Mouse (Mus musculus): ENCODE data around the gene Olfr904. TPM values are rescaled to one million over a fixed set of nuclear protein-coding genes. Genes with fewer than 3 reads are reported as not detected.

The Olfr904 gene
- not detected in 2 replicates for total RNA-seq (2021)
- long read RNA-seq, experiment 1: 0 reads
- long read RNA-seq, experiment 2: 0 reads

DNA sequence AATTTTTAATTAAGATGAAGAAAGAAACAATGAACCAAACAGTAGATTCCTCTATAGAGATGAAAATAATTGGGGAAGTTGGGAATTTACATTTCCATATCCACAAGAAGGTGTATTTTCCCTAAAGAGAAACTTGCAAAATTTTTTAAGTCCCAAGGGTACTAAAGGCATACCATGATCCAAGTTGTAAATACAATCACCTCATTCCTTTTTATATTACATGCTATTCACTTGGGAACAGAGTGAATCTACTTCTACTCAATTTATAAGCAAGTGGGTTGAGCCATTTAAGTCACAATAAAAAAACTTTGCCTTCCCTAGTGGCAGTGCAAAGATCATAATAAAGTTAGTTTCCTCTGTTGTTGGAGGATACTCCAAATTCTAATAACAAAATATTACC lies at the start of gene Olfr904:
Gene Olfr904 (plus strand): TSS at position 301 of the 400 bp plus-strand sequence.
- no peak for DNase-seq

DNA sequence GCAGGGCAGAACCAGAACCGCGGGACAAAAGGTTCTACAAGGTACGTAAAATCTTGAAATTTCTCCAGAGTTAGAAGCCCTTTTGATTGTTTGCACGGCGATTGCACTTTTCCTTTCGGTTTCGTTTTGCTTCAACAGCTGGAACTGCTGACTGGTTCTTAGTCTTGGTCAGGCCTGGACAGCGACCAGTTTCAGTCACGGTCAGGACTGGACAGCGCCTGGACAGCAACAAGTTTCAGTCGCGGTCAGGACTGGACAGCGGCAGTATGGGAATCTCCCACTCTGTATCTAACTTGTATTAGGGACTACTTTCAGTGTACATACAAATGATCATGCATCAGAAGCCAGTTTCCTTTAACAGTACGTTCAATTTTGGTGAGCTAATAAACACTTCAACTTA lies 49.4 kb upstream of the Olfr904 start:
- peak; percentile 7 for DNase-seq

DNA sequence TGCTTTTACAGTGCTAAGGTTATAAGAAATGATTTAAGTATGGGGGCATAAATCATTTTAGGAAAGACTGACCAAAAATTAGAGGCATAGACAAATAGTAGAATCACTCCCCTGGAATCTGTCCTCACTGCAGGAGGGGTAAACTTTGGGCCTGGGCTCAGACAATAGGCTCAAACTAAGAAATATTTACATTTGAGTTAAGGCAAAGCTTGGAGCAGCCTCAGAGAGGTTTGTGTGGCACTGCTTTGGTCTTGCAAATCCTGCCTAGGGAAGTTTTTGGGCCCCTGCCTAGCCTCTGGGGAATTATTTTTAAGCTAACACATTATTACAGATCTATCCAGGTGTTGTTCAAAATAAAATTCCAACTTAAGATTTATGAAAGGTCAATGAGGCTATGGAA lies 39.1 kb upstream of the Olfr904 start:
- DNase-seq: no peak

DNA sequence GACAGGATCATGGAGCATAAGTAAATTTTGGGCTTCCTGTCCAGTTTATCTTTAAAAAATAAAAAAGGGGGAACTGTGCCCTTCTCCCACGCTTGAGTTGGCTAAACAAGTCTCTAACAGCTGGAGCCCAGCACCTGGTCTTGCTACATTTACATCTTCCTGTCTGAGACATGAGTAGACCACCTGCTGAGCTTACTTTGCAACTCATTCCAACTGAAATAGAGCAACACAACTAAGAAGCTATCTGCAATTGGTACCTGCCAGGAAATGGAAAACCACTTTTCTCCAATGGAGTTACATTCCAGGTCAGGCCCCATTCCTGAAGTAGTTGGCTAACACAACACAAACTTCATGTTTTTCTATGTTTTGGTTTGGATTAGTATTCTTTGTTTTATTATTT lies 35.9 kb upstream of the Olfr904 start:
- DNase-seq: no peak

DNA sequence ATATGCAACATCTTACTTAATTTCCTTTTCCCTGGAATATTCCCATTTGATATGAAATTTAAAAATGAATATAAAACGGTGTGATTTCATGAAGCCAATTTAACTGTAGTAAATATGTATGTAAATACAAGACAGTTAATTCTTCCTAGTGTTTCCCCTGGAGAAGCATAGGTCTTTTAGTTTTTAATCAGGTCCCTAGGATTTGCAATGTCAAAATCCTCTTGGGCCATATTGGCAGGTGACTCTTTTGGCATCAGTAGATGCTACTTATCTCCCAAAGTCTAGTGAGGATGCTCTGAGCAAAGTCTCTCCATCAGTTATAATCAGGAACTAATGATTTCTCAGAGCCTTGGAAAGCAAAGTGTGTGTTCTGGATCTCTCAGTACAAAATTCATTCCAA lies 33.8 kb upstream of the Olfr904 start, which contains the start of gene Olfr901:
Gene Olfr901 (plus strand): TSS at position 301 of the 400 bp plus-strand sequence.
- DNase-seq: no peak

DNA sequence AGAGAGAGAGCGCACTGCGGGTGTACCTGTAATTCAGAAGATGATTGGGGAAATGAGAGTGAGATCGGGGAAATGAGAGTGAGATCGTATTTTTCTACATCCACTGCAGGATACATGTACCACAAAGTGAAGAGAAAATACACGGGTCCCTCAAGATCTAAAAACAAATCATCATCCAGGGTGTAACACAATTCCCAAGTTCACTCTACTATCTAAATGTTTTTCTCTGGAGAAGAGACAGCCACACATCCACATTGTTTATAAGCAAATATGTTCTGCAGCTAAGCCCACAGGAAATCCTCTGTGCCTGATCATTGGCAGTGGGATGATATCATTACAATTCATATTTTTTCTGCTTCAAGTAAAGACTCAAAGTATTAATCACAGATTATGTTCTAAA lies 15.6 kb upstream of the Olfr904 start, which contains the start of gene Olfr902:
Gene Olfr902 (plus strand): TSS at position 301 of the 400 bp plus-strand sequence.
- no peak for DNase-seq

DNA sequence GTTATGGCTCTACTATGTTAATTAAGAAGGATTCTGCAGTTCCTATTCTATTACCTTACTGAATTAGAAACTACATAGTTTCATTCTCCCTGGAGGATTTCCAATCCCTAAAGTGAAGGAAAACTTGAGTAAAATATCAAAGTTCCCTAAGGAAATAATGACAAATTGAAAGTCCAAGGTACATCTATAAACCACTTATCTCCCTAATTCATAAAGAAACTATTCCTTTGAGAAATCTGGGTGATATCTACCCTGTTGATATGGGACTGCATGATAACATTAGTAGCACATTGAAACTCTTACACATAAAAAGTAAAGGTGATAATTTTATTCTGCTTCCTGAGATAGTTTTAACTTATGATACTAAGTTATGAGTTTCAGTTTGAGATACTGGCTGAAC lies 7.9 kb downstream of the Olfr904 start, which contains the start of gene Olfr905:
Gene Olfr905 (plus strand): TSS at position 301 of the 400 bp plus-strand sequence.
- no peak for DNase-seq

DNA sequence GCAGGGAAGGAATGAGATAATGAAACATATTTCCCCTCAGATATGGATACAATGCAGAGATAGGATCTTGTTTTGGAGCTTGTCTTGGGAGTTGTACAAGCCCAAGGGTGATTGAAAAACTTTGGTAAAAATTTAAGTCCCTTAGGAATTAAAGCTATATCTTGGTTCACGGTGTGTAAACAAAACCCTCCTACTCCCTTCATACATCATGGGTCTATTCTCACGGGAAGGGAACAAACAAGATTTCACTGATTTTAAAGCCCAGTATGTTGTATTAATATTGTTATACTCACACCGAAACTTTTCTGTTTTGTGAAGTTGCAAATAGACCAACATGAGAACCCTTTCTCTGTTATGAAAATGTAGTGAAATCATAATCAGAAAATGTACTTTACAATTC lies 23.8 kb downstream of the Olfr904 start, which contains the start of gene Olfr906:
Gene Olfr906 (plus strand): TSS at position 301 of the 400 bp plus-strand sequence.
- no peak for DNase-seq

DNA sequence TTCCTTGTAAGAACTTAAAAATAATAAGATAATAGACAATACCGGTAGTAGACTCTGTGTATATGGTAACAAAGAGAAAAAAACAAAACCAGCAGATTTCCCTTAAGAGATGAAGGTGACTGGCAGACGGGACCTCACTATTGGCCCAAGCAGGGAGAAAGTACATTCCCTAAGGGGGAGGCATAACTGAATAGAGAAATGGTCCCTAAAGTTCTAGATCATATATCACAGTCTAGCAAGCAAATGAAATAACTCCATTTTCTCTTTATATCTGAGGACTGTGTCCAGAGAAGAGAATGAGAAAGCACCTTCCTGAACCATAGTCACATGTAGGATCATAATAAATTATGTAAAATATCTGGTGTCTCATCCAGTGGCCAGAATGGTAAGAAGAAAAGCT lies 32.6 kb downstream of the Olfr904 start, which contains the start of gene Olfr907:
Gene Olfr907 (plus strand): TSS at position 301 of the 400 bp plus-strand sequence.
- no peak for DNase-seq

DNA sequence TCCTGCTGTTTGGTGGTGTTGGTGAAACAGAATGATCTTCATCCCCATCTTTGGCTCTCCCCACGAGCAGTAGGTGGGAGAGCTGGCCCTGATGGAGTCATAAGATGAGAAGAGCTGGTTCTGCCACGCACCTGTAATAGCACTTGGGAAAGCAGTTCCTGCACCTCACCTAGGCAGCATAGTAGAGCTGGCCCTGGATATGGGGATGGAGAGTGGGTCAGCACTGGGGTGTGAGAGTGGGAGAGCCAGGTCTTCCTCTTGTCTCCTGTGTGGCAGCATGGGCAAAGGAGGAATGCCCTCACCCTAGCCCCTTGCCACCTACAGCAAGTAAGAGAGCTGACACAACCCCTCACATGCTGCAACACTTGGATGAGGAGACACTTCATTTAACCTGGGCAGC lies 49.4 kb downstream of the Olfr904 start:
- no peak for DNase-seq

Other genes starting within 250 kb of the Olfr904 start
- not detected in 2 replicates for gene Olfr894, start 245.1 kb upstream of the Olfr904 start, total RNA-seq (2021)
- gene Olfr143, start 210.4 kb upstream of the Olfr904 start, total RNA-seq (2021): not detected in 2 replicates
- gene Olfr895, start 195.3 kb upstream of the Olfr904 start, total RNA-seq (2021): not detected in 2 replicates
- gene Olfr896-ps1, start 172.0 kb upstream of the Olfr904 start, total RNA-seq (2021): not detected in 2 replicates
- not detected in 2 replicates for gene Olfr25, start 134.1 kb upstream of the Olfr904 start, total RNA-seq (2021)
- not detected in 2 replicates for gene Olfr898, start 114.7 kb upstream of the Olfr904 start, total RNA-seq (2021)
- gene Olfr250, start 96.2 kb upstream of the Olfr904 start, total RNA-seq (2021): not detected in 2 replicates
- not detected in 2 replicates for gene Olfr251, start 86.1 kb upstream of the Olfr904 start, total RNA-seq (2021)
- not detected in 2 replicates for gene Olfr147, start 61.4 kb upstream of the Olfr904 start, total RNA-seq (2021)
- not detected in 2 replicates for gene Olfr901, start 33.7 kb upstream of the Olfr904 start, total RNA-seq (2021)
- gene Olfr902, start 15.5 kb upstream of the Olfr904 start, total RNA-seq (2021): not detected in 2 replicates
- not detected in 2 replicates for gene Olfr905, start 8.0 kb downstream of the Olfr904 start, total RNA-seq (2021)
- gene Olfr906, start 23.9 kb downstream of the Olfr904 start, total RNA-seq (2021): not detected in 2 replicates
- not detected in 2 replicates for gene Olfr907, start 32.7 kb downstream of the Olfr904 start, total RNA-seq (2021)
- not detected in 2 replicates for gene Olfr911-ps1, start 58.4 kb downstream of the Olfr904 start, total RNA-seq (2021)
- gene Olfr910, start 74.7 kb downstream of the Olfr904 start, total RNA-seq (2021): not detected in 2 replicates
- gene Olfr912, start 117.0 kb downstream of the Olfr904 start, total RNA-seq (2021): not detected in 2 replicates
- not detected in 2 replicates for gene Olfr913, start 129.6 kb downstream of the Olfr904 start, total RNA-seq (2021)
- gene Olfr914, start 142.0 kb downstream of the Olfr904 start, total RNA-seq (2021): not detected in 2 replicates
- not detected in 2 replicates for gene Olfr916, start 196.7 kb downstream of the Olfr904 start, total RNA-seq (2021)
- gene Olfr917, start 202.7 kb downstream of the Olfr904 start, total RNA-seq (2021): not detected in 2 replicates
- gene Olfr918, start 211.5 kb downstream of the Olfr904 start, total RNA-seq (2021): not detected in 2 replicates
- not detected in 2 replicates for gene Olfr919, start 240.5 kb downstream of the Olfr904 start, total RNA-seq (2021)